Mouse (Mus musculus): Measurements from ENCODE around the gene Six3.

GRCm38 (mm10) chr17:85574023-85574422 lies 39.4 kb upstream of the Six3 start:
- TF ChIP-seq POLR2A (IDR thresholded peaks at IDR 0.05; ENCODE audit: extremely low read depth, insufficient read depth, low read length) (no peak), CTCF (IDR thresholded peaks at IDR 0.05; ENCODE audit: low read depth, low read length) (no peak)

All from liver, adult 2 months (tissue).